ENCODE assay signal across 9 mouse cellular contexts in the genomic region with DNA sequence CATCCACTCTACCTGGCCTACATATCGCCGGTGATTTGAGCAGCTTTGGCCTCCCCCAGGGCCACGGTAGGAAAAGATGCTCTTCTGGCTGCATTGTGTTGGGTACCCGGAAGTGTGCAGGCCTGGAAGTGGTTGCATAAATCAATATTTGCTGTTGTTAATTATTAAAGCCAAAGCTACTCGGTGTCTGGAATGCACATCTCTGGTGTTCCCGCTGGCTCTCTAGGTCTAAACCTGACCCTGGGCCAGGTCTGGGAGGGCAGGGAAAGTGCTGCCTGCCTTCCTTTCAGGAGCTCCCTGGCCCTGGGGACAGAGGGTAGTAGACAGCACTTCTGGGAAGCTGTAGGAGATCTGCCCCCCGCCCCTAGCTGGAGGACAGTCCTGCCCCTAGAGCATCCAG. TPM values are rescaled to one million over a fixed set of nuclear protein-coding genes. Genes with fewer than 3 reads are reported as not detected.
A peak's percentile ranks its signal among the peaks of the same experiment; 100 is the strongest.
DNase-seq lines count a peak whose midpoint lies in the region; ATAC-seq and TF ChIP-seq lines count a peak whose summit lies in the region.
"Had no signal": no experiment of that assay in that cellular context is flagged by ENCODE, and none has a peak within 500 bp of the region (broad histone marks: within the 10 kb centered on the region; RNA-seq: fewer than 3 reads in every experiment).

No protein-coding gene starts in this region.

- no peaks in the 10 kb centered on the region for H3K36me3 ChIP-seq in midbrain, embryonic 10.5 days
- H3K36me3 ChIP-seq in midbrain, postnatal 0 days (ENCODE audit: insufficient read depth, low read length) = peaks cover 8% of the 10 kb centered on the region
- no peaks in the 10 kb centered on the region for H3K36me3 ChIP-seq in intestine, embryonic 16.5 days (ENCODE audit: control insufficient read depth, insufficient read depth, low read length)
- no peaks in the 10 kb centered on the region for H3K36me3 ChIP-seq in lung, embryonic 16.5 days (ENCODE audit: control insufficient read depth, insufficient read depth, low read length)

- WGBS in midbrain, embryonic 10.5 days = 78% methylated on average over 7 of the region's 7 CpGs
- WGBS in midbrain, postnatal 0 days = 71% methylated on average over 7 of the region's 7 CpGs
- 48% methylated on average over 7 of the region's 7 CpGs for WGBS in intestine, embryonic 16.5 days
- 53% methylated on average over 7 of the region's 7 CpGs for WGBS in lung, embryonic 16.5 days

- no peak overlapping the region for H3K4me2 ChIP-seq in midbrain, postnatal 0 days (ENCODE audit: low read depth, low read length, poor library complexity, severe bottlenecking)
- peak overlapping the region; percentile 93 for H3K4me2 ChIP-seq in intestine, embryonic 16.5 days (ENCODE audit: low read depth, low read length)
- H3K4me2 ChIP-seq in lung, embryonic 16.5 days (ENCODE audit: low read depth, low read length) = peak overlapping the region; percentile 86

- H3K4me1 ChIP-seq in midbrain, embryonic 10.5 days = peaks cover 39% of the 10 kb centered on the region
- H3K4me1 ChIP-seq in midbrain, postnatal 0 days (ENCODE audit: insufficient read depth, low read length) = peaks cover 18% of the 10 kb centered on the region; the same call in 1 of the 2 replicates
- H3K4me1 ChIP-seq in intestine, embryonic 16.5 days (ENCODE audit: control insufficient read depth, insufficient read depth, low read length) = peaks cover 25% of the 10 kb centered on the region
- H3K4me1 ChIP-seq in lung, embryonic 16.5 days (replicated peaks; ENCODE audit: control insufficient read depth, insufficient read depth, low read length) = peaks cover 5% of the 10 kb centered on the region; the same call in 1 of the 2 replicates

- H3K27ac ChIP-seq in midbrain, embryonic 10.5 days (replicated peaks) = peak overlapping the region; percentile 80
- no peak overlapping the region for H3K27ac ChIP-seq in midbrain, postnatal 0 days (ENCODE audit: low read depth, low read length)
- peak overlapping the region; percentile 80 for H3K27ac ChIP-seq in intestine, embryonic 16.5 days (ENCODE audit: low read length)
- peak overlapping the region; percentile 42 for H3K27ac ChIP-seq in lung, embryonic 16.5 days (ENCODE audit: low read length)

- no peak overlapping the region for H3K9ac ChIP-seq in midbrain, postnatal 0 days (replicated peaks; ENCODE audit: low read length, poor library complexity, severe bottlenecking)
- H3K9ac ChIP-seq in intestine, embryonic 16.5 days (ENCODE audit: low read depth, low read length) = peak overlapping the region; percentile 81; the same call in 1 of the 2 replicates
- H3K9ac ChIP-seq in lung, embryonic 16.5 days (ENCODE audit: low read length) = no peak overlapping the region

- no peak overlapping the region for H3K4me3 ChIP-seq in midbrain, embryonic 10.5 days
- H3K4me3 ChIP-seq in midbrain, postnatal 0 days (ENCODE audit: low read depth, low read length) = no peak overlapping the region
- H3K4me3 ChIP-seq in intestine, embryonic 16.5 days (ENCODE audit: low read length) = peak overlapping the region; percentile 66
- H3K4me3 ChIP-seq in lung, embryonic 16.5 days (ENCODE audit: low read length) = no peak overlapping the region

- H3K27me3 ChIP-seq in midbrain, embryonic 10.5 days (ENCODE audit: low read depth, poor library complexity, severe bottlenecking) = peaks cover 39% of the 10 kb centered on the region
- no peaks in the 10 kb centered on the region for H3K27me3 ChIP-seq in midbrain, postnatal 0 days (ENCODE audit: insufficient read depth, low read length)
- H3K27me3 ChIP-seq in intestine, embryonic 16.5 days (replicated peaks; ENCODE audit: control insufficient read depth, insufficient read depth, low read length) = no peaks in the 10 kb centered on the region
- H3K27me3 ChIP-seq in lung, embryonic 16.5 days (ENCODE audit: control insufficient read depth, insufficient read depth, low read depth, low read length) = peaks cover 6% of the 10 kb centered on the region; the same call in 1 of the 2 replicates
- H3K27me3 ChIP-seq: Patski had no signal

- no peak for ATAC-seq in midbrain, postnatal 0 days (ENCODE audit: low FRiP score)
- ATAC-seq in intestine, embryonic 16.5 days = peak; percentile 35
- ATAC-seq in lung, embryonic 16.5 days (ENCODE audit: low read depth) = peak; percentile 16; the same call in 1 of the 2 replicates
- no peak for ATAC-seq in megakaryocyte-erythroid progenitor cell, adult 5-6 weeks (replicated peaks; ENCODE audit: low FRiP score, low TSS enrichment, poor library complexity, severe bottlenecking)

- DNase-seq in midbrain, embryonic 10.5 days (ENCODE audit: low spot score) = no peak
- no peak for DNase-seq in midbrain, postnatal 0 days (ENCODE audit: low spot score)
- DNase-seq in urinary bladder, adult 18-20 months (ENCODE audit: low spot score in 2 of 2) = no peak
- no peak for DNase-seq in frontal cortex, postnatal 14 days (ENCODE audit: low spot score in 2 of 2)

- TF ChIP-seq CTCF in midbrain, postnatal 0 days (IDR thresholded peaks at IDR 0.05) = no peak

- H3K9me3 ChIP-seq in midbrain, embryonic 10.5 days (replicated peaks) = no peaks in the 10 kb centered on the region
- H3K9me3 ChIP-seq in midbrain, postnatal 0 days (ENCODE audit: low read length) = no peaks in the 10 kb centered on the region
- H3K9me3 ChIP-seq in intestine, embryonic 16.5 days (ENCODE audit: control insufficient read depth, low read length) = no peaks in the 10 kb centered on the region
- H3K9me3 ChIP-seq in lung, embryonic 16.5 days (ENCODE audit: control insufficient read depth, low read length) = no peaks in the 10 kb centered on the region
- H3K9me3 ChIP-seq: megakaryocyte, embryonic 14.5 days had no signal

RNA-seq across cellular contexts. Expression of a gene that starts 42.0 kb away (rescaled TPM):
- polyA plus RNA-seq in midbrain, embryonic 10.5 days (2016; fragmentation: Nextera tagmentation; extraction: Ambion mirVana) = 4.5 and 6.0 TPM in 2 replicates
- 232 and 270 TPM in 2 replicates for total RNA-seq in midbrain, postnatal 0 days (2014; rRNA removed)
- polyA plus RNA-seq in midbrain, postnatal 0 days (2015; fragmentation: Nextera tagmentation; extraction: Ambion mirVana) = 115 and 123 TPM in 2 replicates
- 26.9 and 30.9 TPM in 2 replicates for polyA plus RNA-seq in intestine, embryonic 16.5 days (2015; fragmentation: Nextera tagmentation; extraction: Ambion mirVana)
- 8.7 and 14.0 TPM in 2 replicates for polyA plus RNA-seq in lung, embryonic 16.5 days (2015; fragmentation: Nextera tagmentation; extraction: Ambion mirVana)
- total RNA-seq in megakaryocyte-erythroid progenitor cell, adult 5-6 weeks (2014; fragmentation: Nextera tagmentation) = 0.45 and 2.3 TPM in 2 replicates
- 0.57 TPM in 1 of 2 replicates, not detected in the other for total RNA-seq in megakaryocyte-erythroid progenitor cell, adult 5-6 weeks (2017)

Comparison
In these comparisons a context has a peak if more than half of its experiments do, and no peak if none do; other contexts are left out.
1. ATAC-seq: peak in intestine, embryonic 16.5 days (single experiment) and lung, embryonic 16.5 days (single experiment); none in midbrain, postnatal 0 days (single experiment) and megakaryocyte-erythroid progenitor cell, adult 5-6 weeks (single experiment).